Mouse (Mus musculus): ENCODE results near the gene Slc51a. TPM values are rescaled to one million over a fixed set of nuclear protein-coding genes. Genes with fewer than 3 reads are reported as not detected.
A peak's percentile ranks its signal among the peaks of the same experiment; 100 is the strongest.

Slc51a gene
- total and polyA plus RNA-seq, 2 experiments from 2014 or later: 1.7 to 3.2 TPM

GRCm38 (mm10) chr16:32431926-32432325, 55.8 kb downstream of the Slc51a start:
- Histone ChIP-seq H3K9me3 (replicated peaks; ENCODE audit: control insufficient read depth, low read length) (no peaks in the 10 kb centered on the region), H3K9ac (replicated peaks; ENCODE audit: low read depth, low read length) (peak overlapping the region; percentile 81), H3K4me2 (ENCODE audit: low read depth, low read length) (peak overlapping the region; percentile 85), H3K27me3 (ENCODE audit: control insufficient read depth, insufficient read depth, low read length) (no peaks in the 10 kb centered on the region), H3K36me3 (replicated peaks; ENCODE audit: control insufficient read depth, insufficient read depth, low read length) (no peaks in the 10 kb centered on the region), H3K4me3 (ENCODE audit: low read depth, low read length) (peak overlapping the region; percentile 75), H3K27ac (ENCODE audit: low read depth) (no peak overlapping the region), H3K4me1 (ENCODE audit: control insufficient read depth, insufficient read depth) (peaks cover 13% of the 10 kb centered on the region)
- ATAC-seq (ENCODE audit: insufficient read depth, low read depth) (no peak), DNase-seq (ENCODE audit: low spot score) (no peak)
- TF ChIP-seq EP300 (IDR thresholded peaks at IDR 0.05; ENCODE audit: low read depth) (no peak), CTCF (IDR thresholded peaks at IDR 0.05; ENCODE audit: low read depth) (no peak)
- WGBS: 84% methylated on average over 1 of the region's 1 CpGs

GRCm38 (mm10) chr16:32431047-32431591, 56.6 kb downstream of the Slc51a start:
- Histone ChIP-seq H3K4me3 (ENCODE audit: low read depth, low read length) (peak overlapping the region; percentile 75), H3K4me1 (ENCODE audit: control insufficient read depth, insufficient read depth) (peaks cover 13% of the 10 kb centered on the region), H3K4me2 (ENCODE audit: low read depth, low read length) (peak overlapping the region; percentile 85), H3K36me3 (replicated peaks; ENCODE audit: control insufficient read depth, insufficient read depth, low read length) (no peaks in the 10 kb centered on the region), H3K9ac (replicated peaks; ENCODE audit: low read depth, low read length) (peak overlapping the region; percentile 81), H3K27me3 (ENCODE audit: control insufficient read depth, insufficient read depth, low read length) (no peaks in the 10 kb centered on the region), H3K27ac (ENCODE audit: low read depth) (peak overlapping the region; percentile 87), H3K9me3 (replicated peaks; ENCODE audit: control insufficient read depth, low read length) (no peaks in the 10 kb centered on the region)
- DNase-seq (ENCODE audit: low spot score) (peak; percentile 24), ATAC-seq (ENCODE audit: insufficient read depth, low read depth) (peak; percentile 46)
- under 1% methylated on average over 28 of the region's 28 CpGs for WGBS
- TF ChIP-seq EP300 (IDR thresholded peaks at IDR 0.05; ENCODE audit: low read depth): no peak

- H3K27ac ChIP-seq (ENCODE audit: low read depth): peak within 1 kb of the TSS; percentile 87
- H3K4me1 ChIP-seq (ENCODE audit: control insufficient read depth, insufficient read depth): peaks cover 13% of the 10 kb centered on the region
- no peaks in the 10 kb centered on the region for H3K9me3 ChIP-seq (replicated peaks; ENCODE audit: control insufficient read depth, low read length)
- under 1% methylated on average over 52 of the region's 54 CpGs for WGBS
- peak within 1 kb of the TSS; percentile 75 for H3K4me3 ChIP-seq (ENCODE audit: low read depth, low read length)
- ATAC-seq (ENCODE audit: insufficient read depth, low read depth) (peak; percentile 95), DNase-seq (ENCODE audit: low spot score) (peak; percentile 94)
- TF ChIP-seq EP300 (IDR thresholded peaks at IDR 0.05; ENCODE audit: low read depth): peak; percentile 46
- TF ChIP-seq CTCF (IDR thresholded peaks at IDR 0.05; ENCODE audit: low read depth): peak; percentile 30
- H3K9ac ChIP-seq (replicated peaks; ENCODE audit: low read depth, low read length): peak within 1 kb of the TSS; percentile 81
- no peaks in the 10 kb centered on the region for H3K36me3 ChIP-seq (replicated peaks; ENCODE audit: control insufficient read depth, insufficient read depth, low read length)
- no peaks in the 10 kb centered on the region for H3K27me3 ChIP-seq (ENCODE audit: control insufficient read depth, insufficient read depth, low read length)
- peak within 1 kb of the TSS; percentile 85 for H3K4me2 ChIP-seq (ENCODE audit: low read depth, low read length)
Measured at GRCm38 (mm10) chr16:32430474-32431046, 57.1 kb downstream of the Slc51a start, which contains the start of gene Pcyt1a. Gene Pcyt1a, plus strand, starts transcription at chr16:32430921.

GRCm38 (mm10) chr16:32427506-32427905, 60.2 kb downstream of the Slc51a start:
- Histone ChIP-seq H3K27me3 (ENCODE audit: control insufficient read depth, insufficient read depth, low read length) (no peaks in the 10 kb centered on the region), H3K36me3 (replicated peaks; ENCODE audit: control insufficient read depth, insufficient read depth, low read length) (no peaks in the 10 kb centered on the region), H3K9me3 (replicated peaks; ENCODE audit: control insufficient read depth, low read length) (no peaks in the 10 kb centered on the region), H3K9ac (replicated peaks; ENCODE audit: low read depth, low read length) (no peak overlapping the region), H3K4me1 (ENCODE audit: control insufficient read depth, insufficient read depth) (peaks cover 17% of the 10 kb centered on the region), H3K4me3 (ENCODE audit: low read depth, low read length) (no peak overlapping the region), H3K27ac (ENCODE audit: low read depth) (no peak overlapping the region), H3K4me2 (ENCODE audit: low read depth, low read length) (no peak overlapping the region)
- WGBS: 90% methylated on average over 3 of the region's 3 CpGs
- no peak for DNase-seq (ENCODE audit: low spot score)
- TF ChIP-seq EP300 (IDR thresholded peaks at IDR 0.05; ENCODE audit: low read depth) (no peak), CTCF (IDR thresholded peaks at IDR 0.05; ENCODE audit: low read depth) (no peak)
- ATAC-seq (ENCODE audit: insufficient read depth, low read depth): no peak

Other genes with a start within 250 kb of the Slc51a start
- gene Fbxo45, start 240.7 kb downstream of the Slc51a start, total RNA-seq (2014; rRNA removed; ENCODE audit: low replicate concordance): 9.8 and 13.7 TPM in 2 replicates
- 5.1 and 5.8 TPM in 2 replicates for gene Fbxo45, start 240.7 kb downstream of the Slc51a start, polyA plus RNA-seq (2015; fragmentation: Nextera tagmentation; extraction: Ambion mirVana)
- 3.6 and 5.8 TPM in 2 replicates for gene Wdr53, start 240.7 kb downstream of the Slc51a start, total RNA-seq (2014; rRNA removed; ENCODE audit: low replicate concordance)
- gene Wdr53, start 240.7 kb downstream of the Slc51a start, polyA plus RNA-seq (2015; fragmentation: Nextera tagmentation; extraction: Ambion mirVana): 10.3 and 11.7 TPM in 2 replicates
- 0.15 and 0.31 TPM in 2 replicates for gene Smco1, start 216.4 kb downstream of the Slc51a start, total RNA-seq (2014; rRNA removed; ENCODE audit: low replicate concordance)
- 2.8 and 3.1 TPM in 2 replicates for gene Smco1, start 216.4 kb downstream of the Slc51a start, polyA plus RNA-seq (2015; fragmentation: Nextera tagmentation; extraction: Ambion mirVana)
- 19.1 and 30.1 TPM in 2 replicates for gene Rnf168, start 210.4 kb downstream of the Slc51a start, total RNA-seq (2014; rRNA removed; ENCODE audit: low replicate concordance)
- 14.1 and 14.8 TPM in 2 replicates for gene Rnf168, start 210.4 kb downstream of the Slc51a start, polyA plus RNA-seq (2015; fragmentation: Nextera tagmentation; extraction: Ambion mirVana)
- 7.3 and 11.4 TPM in 2 replicates for gene Ubxn7, start 155.6 kb downstream of the Slc51a start, total RNA-seq (2014; rRNA removed; ENCODE audit: low replicate concordance)
- gene Ubxn7, start 155.6 kb downstream of the Slc51a start, polyA plus RNA-seq (2015; fragmentation: Nextera tagmentation; extraction: Ambion mirVana): 11.5 and 12.0 TPM in 2 replicates
- gene Tm4sf19, start 87.4 kb downstream of the Slc51a start, total RNA-seq (2014; rRNA removed; ENCODE audit: low replicate concordance): not detected in 2 replicates
- not detected in 2 replicates for gene Tm4sf19, start 87.4 kb downstream of the Slc51a start, polyA plus RNA-seq (2015; fragmentation: Nextera tagmentation; extraction: Ambion mirVana)
- gene Tctex1d2, start 68.2 kb downstream of the Slc51a start, total RNA-seq (2014; rRNA removed; ENCODE audit: low replicate concordance): 11.1 and 18.1 TPM in 2 replicates
- 26.8 and 30.3 TPM in 2 replicates for gene Tctex1d2, start 68.2 kb downstream of the Slc51a start, polyA plus RNA-seq (2015; fragmentation: Nextera tagmentation; extraction: Ambion mirVana)
- 50.3 and 54.2 TPM in 2 replicates for gene Pcyt1a, start 57.0 kb downstream of the Slc51a start, total RNA-seq (2014; rRNA removed; ENCODE audit: low replicate concordance)
- gene Pcyt1a, start 57.0 kb downstream of the Slc51a start, polyA plus RNA-seq (2015; fragmentation: Nextera tagmentation; extraction: Ambion mirVana): 45.3 and 45.4 TPM in 2 replicates
- not detected in 2 replicates for gene Zdhhc19, start 8.4 kb upstream of the Slc51a start, total RNA-seq (2014; rRNA removed; ENCODE audit: low replicate concordance)
- gene Zdhhc19, start 8.4 kb upstream of the Slc51a start, polyA plus RNA-seq (2015; fragmentation: Nextera tagmentation; extraction: Ambion mirVana): not detected in 2 replicates
- 35.3 and 71.7 TPM in 2 replicates for gene Tfrc, start 121.0 kb upstream of the Slc51a start, total RNA-seq (2014; rRNA removed; ENCODE audit: low replicate concordance)
- gene Tfrc, start 121.0 kb upstream of the Slc51a start, polyA plus RNA-seq (2015; fragmentation: Nextera tagmentation; extraction: Ambion mirVana): 46.5 and 57.1 TPM in 2 replicates
- gene Tnk2, start 156.0 kb upstream of the Slc51a start, total RNA-seq (2014; rRNA removed; ENCODE audit: low replicate concordance): 9.4 and 14.2 TPM in 2 replicates
- gene Tnk2, start 156.0 kb upstream of the Slc51a start, polyA plus RNA-seq (2015; fragmentation: Nextera tagmentation; extraction: Ambion mirVana): 6.0 and 7.0 TPM in 2 replicates
- gene Muc4, start 248.0 kb upstream of the Slc51a start, total RNA-seq (2014; rRNA removed; ENCODE audit: low replicate concordance): 0.23 and 0.27 TPM in 2 replicates
- gene Muc4, start 248.0 kb upstream of the Slc51a start, polyA plus RNA-seq (2015; fragmentation: Nextera tagmentation; extraction: Ambion mirVana): 0.16 TPM in 1 of 2 replicates, not detected in the other